Mouse (Mus musculus): ENCODE results near the gene Dhx29. TPM values are rescaled to one million over a fixed set of nuclear protein-coding genes. Genes with fewer than 3 reads are reported as not detected.

Gene Dhx29
- polyA plus RNA-seq, 1 experiment, result 10.4 TPM

DNA sequence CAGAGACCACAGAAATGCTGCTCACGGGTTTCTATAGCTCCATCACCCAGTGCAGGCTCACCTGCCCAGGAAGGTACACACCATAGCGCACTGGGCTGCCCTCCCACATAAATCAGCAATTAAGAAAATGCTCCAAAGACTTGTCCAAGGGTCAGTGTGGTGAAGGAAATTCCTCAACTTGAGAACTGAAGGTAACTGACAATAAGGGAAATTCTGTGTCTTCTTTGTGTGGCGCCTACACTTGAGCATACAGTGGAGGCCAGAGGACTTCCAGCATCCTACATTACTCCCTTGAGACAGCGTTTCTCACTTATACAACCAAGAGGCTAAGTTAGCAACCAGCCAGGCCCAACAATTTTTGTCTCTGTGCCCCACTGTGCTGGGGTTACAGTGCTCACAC lies 1.3 kb upstream of the Dhx29 start:
- peaks cover 63% of the 10 kb centered on the region for H3K79me2 ChIP-seq (ENCODE audit: control insufficient read depth, insufficient read depth)
- H3ac ChIP-seq (ENCODE audit: control insufficient read depth, insufficient read length), result no peak overlapping the region
- H3K4me3 ChIP-seq, result peak overlapping the region; percentile 98
- no peaks in the 10 kb centered on the region for H3K27me3 ChIP-seq (ENCODE audit: control insufficient read depth, insufficient read depth, insufficient read length)
- TF ChIP-seq CEBPB (IDR thresholded peaks at IDR 0.05; ENCODE audit: insufficient read depth, poor library complexity, severe bottlenecking), result no peak
- H3K4me2 ChIP-seq (ENCODE audit: low read depth), result peak overlapping the region; percentile 91
- peaks cover 6% of the 10 kb centered on the region for H3K36me3 ChIP-seq (ENCODE audit: control insufficient read depth, insufficient read depth)

DNA sequence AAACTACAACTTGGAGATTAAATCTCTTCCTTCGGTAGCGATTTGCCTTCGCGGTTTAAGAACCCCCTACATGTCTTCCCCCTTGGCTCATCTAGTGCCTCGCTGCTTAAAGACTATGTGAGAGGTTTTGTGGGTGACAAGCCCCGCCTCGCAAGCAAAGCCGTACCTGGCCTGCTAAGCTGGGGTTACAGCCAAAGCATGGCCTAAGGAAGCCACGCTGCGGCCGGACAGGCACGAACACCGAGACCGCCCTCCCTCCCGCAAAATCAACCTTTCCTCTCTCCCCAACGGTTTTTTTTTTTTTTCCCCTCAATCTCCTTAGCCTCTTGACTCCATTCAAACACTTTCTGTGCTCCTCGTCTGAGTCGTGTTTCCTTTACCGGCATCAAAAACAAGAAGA lies 458 bp upstream of the Dhx29 start:
- Histone ChIP-seq H3K27me3 (ENCODE audit: control insufficient read depth, insufficient read depth, insufficient read length) (no peaks in the 10 kb centered on the region), H3K4me3 (peak overlapping the region; percentile 98), H3K79me2 (ENCODE audit: control insufficient read depth, insufficient read depth) (peaks cover 62% of the 10 kb centered on the region), H3K36me3 (ENCODE audit: control insufficient read depth, insufficient read depth) (peaks cover 6% of the 10 kb centered on the region), H3ac (ENCODE audit: control insufficient read depth, insufficient read length) (peak overlapping the region; percentile 47), H3K4me2 (ENCODE audit: low read depth) (peak overlapping the region; percentile 35)
- TF ChIP-seq POLR2AphosphoS2 (IDR thresholded peaks at IDR 0.05; ENCODE audit: insufficient read length, low read depth) (no peak), MAX (IDR thresholded peaks at IDR 0.05; ENCODE audit: low read depth) (no peak), MYOG (IDR thresholded peaks at IDR 0.05; ENCODE audit: control insufficient read depth in 1 of 3, insufficient read depth in 1 of 3, insufficient read length in 2 of 3, low read depth in 2 of 3) (no peak), REST (IDR thresholded peaks at IDR 0.05; ENCODE audit: insufficient read depth, insufficient read length) (no peak), POLR2A (IDR thresholded peaks at IDR 0.05; ENCODE audit: insufficient read length, low read depth) (no peak), E2F4 (IDR thresholded peaks at IDR 0.05; ENCODE audit: insufficient read depth) (no peak), MYOD1 (IDR thresholded peaks at IDR 0.05; ENCODE audit: control insufficient read depth in 1 of 3, insufficient read length in 2 of 3, low read depth in 2 of 3) (no peak), USF1 (IDR thresholded peaks at IDR 0.05; ENCODE audit: low read depth) (no peak), TCF12 (IDR thresholded peaks at IDR 0.05; ENCODE audit: insufficient read depth, poor library complexity, severe bottlenecking) (no peak), CEBPB (IDR thresholded peaks at IDR 0.05; ENCODE audit: insufficient read depth, poor library complexity, severe bottlenecking) (no peak)

GRCm38 (mm10) chr13:112928038-112928668 lies 899 bp downstream of the Dhx29 start:
- no peak for TF ChIP-seq SRF (IDR thresholded peaks at IDR 0.05; ENCODE audit: control insufficient read depth, insufficient read length, low read depth)
- TF ChIP-seq POLR2A (IDR thresholded peaks at IDR 0.05; ENCODE audit: insufficient read length, low read depth), result no peak
- TF ChIP-seq MAX (IDR thresholded peaks at IDR 0.05; ENCODE audit: low read depth), result no peak
- TF ChIP-seq POLR2AphosphoS2 (IDR thresholded peaks at IDR 0.05; ENCODE audit: insufficient read length, low read depth), result no peak
- TF ChIP-seq MYOD1 (IDR thresholded peaks at IDR 0.05; ENCODE audit: control insufficient read depth in 1 of 3, insufficient read length in 2 of 3, low read depth in 2 of 3), result no peak
- TF ChIP-seq REST (IDR thresholded peaks at IDR 0.05; ENCODE audit: insufficient read depth, insufficient read length), result no peak
- no peak for TF ChIP-seq TCF3 (IDR thresholded peaks at IDR 0.05; ENCODE audit: insufficient read length, low read depth)
- peak overlapping the region; percentile 47 for H3ac ChIP-seq (ENCODE audit: control insufficient read depth, insufficient read length)

DNA sequence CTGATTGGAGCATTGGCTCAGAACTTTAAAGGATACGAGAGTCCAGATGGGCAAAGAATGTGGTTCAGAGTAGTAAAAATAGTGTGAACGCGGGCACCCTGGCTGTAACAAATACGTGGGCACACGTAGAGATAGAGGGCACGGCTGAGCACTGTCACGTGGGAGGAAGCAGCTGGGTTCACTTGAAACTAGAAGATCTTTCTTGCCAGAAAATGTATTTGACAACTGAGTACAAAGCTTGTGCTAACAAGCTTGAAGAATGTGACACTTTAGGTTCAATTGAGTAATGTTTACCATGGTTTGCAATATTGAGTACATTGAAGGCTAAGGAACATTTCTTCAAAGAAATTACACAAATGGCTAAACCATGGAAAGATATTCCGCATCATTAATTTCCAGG lies 10.9 kb downstream of the Dhx29 start:
- no peaks in the 10 kb centered on the region for H3K79me2 ChIP-seq (ENCODE audit: control insufficient read depth, insufficient read depth)
- H3K4me3 ChIP-seq, result no peak overlapping the region
- H3K27me3 ChIP-seq (ENCODE audit: control insufficient read depth, insufficient read depth, insufficient read length), result no peaks in the 10 kb centered on the region
- peaks cover 38% of the 10 kb centered on the region for H3K36me3 ChIP-seq (ENCODE audit: control insufficient read depth, insufficient read depth)
- TF ChIP-seq POLR2A (IDR thresholded peaks at IDR 0.05; ENCODE audit: insufficient read length, low read depth) (no peak), MYOD1 (IDR thresholded peaks at IDR 0.05; ENCODE audit: control insufficient read depth in 1 of 3, insufficient read length in 2 of 3, low read depth in 2 of 3) (no peak), TCF3 (IDR thresholded peaks at IDR 0.05; ENCODE audit: insufficient read length, low read depth) (no peak), MYOG (IDR thresholded peaks at IDR 0.05; ENCODE audit: control insufficient read depth in 1 of 3, insufficient read depth in 1 of 3, insufficient read length in 2 of 3, low read depth in 2 of 3) (no peak), CEBPB (IDR thresholded peaks at IDR 0.05; ENCODE audit: insufficient read depth, poor library complexity, severe bottlenecking) (no peak), SRF (IDR thresholded peaks at IDR 0.05; ENCODE audit: control insufficient read depth, insufficient read length, low read depth) (no peak), REST (IDR thresholded peaks at IDR 0.05; ENCODE audit: insufficient read depth, insufficient read length) (no peak), TCF12 (IDR thresholded peaks at IDR 0.05; ENCODE audit: insufficient read depth, poor library complexity, severe bottlenecking) (no peak), MAX (IDR thresholded peaks at IDR 0.05; ENCODE audit: low read depth) (no peak), USF1 (IDR thresholded peaks at IDR 0.05; ENCODE audit: low read depth) (no peak), E2F4 (IDR thresholded peaks at IDR 0.05; ENCODE audit: insufficient read depth) (no peak), POLR2AphosphoS2 (IDR thresholded peaks at IDR 0.05; ENCODE audit: insufficient read length, low read depth) (no peak)
- H3K4me2 ChIP-seq (ENCODE audit: low read depth), result no peak overlapping the region
- H3ac ChIP-seq (ENCODE audit: control insufficient read depth, insufficient read length), result no peak overlapping the region

More at GRCm38 (mm10) chr13:112928038-112928668, 899 bp downstream of the Dhx29 start:
- Histone ChIP-seq H3K27me3 (ENCODE audit: control insufficient read depth, insufficient read depth, insufficient read length) (no peaks in the 10 kb centered on the region), H3K79me2 (ENCODE audit: control insufficient read depth, insufficient read depth) (peaks cover 48% of the 10 kb centered on the region), H3K36me3 (ENCODE audit: control insufficient read depth, insufficient read depth) (peaks cover 17% of the 10 kb centered on the region), H3K4me3 (peak overlapping the region; percentile 98), H3K4me2 (ENCODE audit: low read depth) (peak overlapping the region; percentile 82)

DNA sequence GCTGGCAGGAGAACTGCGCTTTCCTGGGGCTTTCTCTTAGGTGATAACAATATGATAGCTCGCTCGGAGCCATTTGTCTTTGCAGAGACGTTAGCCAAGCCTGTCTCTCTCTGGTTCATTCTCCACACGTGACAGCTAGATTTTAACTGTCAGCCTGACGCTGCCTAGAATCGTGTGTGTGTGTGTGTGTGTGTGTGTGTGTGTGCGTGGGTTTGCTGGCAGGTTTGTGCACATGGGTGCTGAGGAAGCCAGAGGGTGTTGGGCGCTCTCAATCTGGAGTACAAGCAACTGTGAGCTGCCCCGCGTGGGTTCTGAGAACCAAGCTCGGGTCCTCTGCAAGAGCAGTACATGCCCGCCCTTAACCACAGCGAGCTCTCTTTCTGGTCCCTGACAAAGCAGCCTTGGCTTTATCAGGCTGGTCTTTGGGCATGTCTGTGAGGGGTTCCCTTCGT lies 14.7 kb downstream of the Dhx29 start:
- no peak for TF ChIP-seq USF1 (IDR thresholded peaks at IDR 0.05; ENCODE audit: low read depth)
- TF ChIP-seq POLR2AphosphoS2 (IDR thresholded peaks at IDR 0.05; ENCODE audit: insufficient read length, low read depth), result no peak
- no peak for TF ChIP-seq POLR2A (IDR thresholded peaks at IDR 0.05; ENCODE audit: insufficient read length, low read depth)
- TF ChIP-seq TCF12 (IDR thresholded peaks at IDR 0.05; ENCODE audit: insufficient read depth, poor library complexity, severe bottlenecking), result no peak
- no peak for TF ChIP-seq MYOD1 (IDR thresholded peaks at IDR 0.05; ENCODE audit: control insufficient read depth in 1 of 3, insufficient read length in 2 of 3, low read depth in 2 of 3)
- TF ChIP-seq SRF (IDR thresholded peaks at IDR 0.05; ENCODE audit: control insufficient read depth, insufficient read length, low read depth), result no peak
- no peak for TF ChIP-seq E2F4 (IDR thresholded peaks at IDR 0.05; ENCODE audit: insufficient read depth)
- TF ChIP-seq MAX (IDR thresholded peaks at IDR 0.05; ENCODE audit: low read depth), result no peak
- TF ChIP-seq TCF3 (IDR thresholded peaks at IDR 0.05; ENCODE audit: insufficient read length, low read depth), result no peak
- no peak for TF ChIP-seq CEBPB (IDR thresholded peaks at IDR 0.05; ENCODE audit: insufficient read depth, poor library complexity, severe bottlenecking)
- Histone ChIP-seq H3K4me3 (no peak overlapping the region), H3K36me3 (ENCODE audit: control insufficient read depth, insufficient read depth) (peaks cover 35% of the 10 kb centered on the region), H3ac (ENCODE audit: control insufficient read depth, insufficient read length) (no peak overlapping the region), H3K27me3 (ENCODE audit: control insufficient read depth, insufficient read depth, insufficient read length) (no peaks in the 10 kb centered on the region), H3K4me2 (ENCODE audit: low read depth) (no peak overlapping the region), H3K79me2 (ENCODE audit: control insufficient read depth, insufficient read depth) (no peaks in the 10 kb centered on the region)

Measured in myocyte (in vitro differentiated cells).